Mouse (Mus musculus): ENCODE data around the gene 4930578G10Rik. TPM values are rescaled to one million over a fixed set of nuclear protein-coding genes. Genes with fewer than 3 reads are reported as not detected.

The 4930578G10Rik gene
- total and polyA plus RNA-seq, 2 experiments from 2014 or later: 0.36 TPM; not detected in 1

GRCm38 (mm10) chr4:42891176-42891575 lies 155.8 kb downstream of the 4930578G10Rik start:
- Histone ChIP-seq H3K9me3 (ENCODE audit: low read length) (no peaks in the 10 kb centered on the region), H3K4me3 (ENCODE audit: low read depth, low read length) (no peak overlapping the region), H3K27ac (ENCODE audit: low read depth, low read length) (no peak overlapping the region), H3K36me3 (ENCODE audit: insufficient read depth, low read length) (no peaks in the 10 kb centered on the region), H3K9ac (replicated peaks; ENCODE audit: low read length, poor library complexity, severe bottlenecking) (no peak overlapping the region), H3K4me2 (ENCODE audit: low read depth, low read length, poor library complexity, severe bottlenecking) (no peak overlapping the region), H3K4me1 (ENCODE audit: insufficient read depth, low read length) (no peaks in the 10 kb centered on the region), H3K27me3 (ENCODE audit: insufficient read depth, low read length) (no peaks in the 10 kb centered on the region)
- no peak for TF ChIP-seq CTCF (IDR thresholded peaks at IDR 0.05)
- DNase-seq (ENCODE audit: low spot score) (no peak), ATAC-seq (ENCODE audit: low FRiP score) (no peak)
- 62% methylated on average over 7 of the region's 7 CpGs for WGBS

GRCm38 (mm10) chr4:42895118-42895517 lies 159.8 kb downstream of the 4930578G10Rik start:
- no peak for TF ChIP-seq CTCF (IDR thresholded peaks at IDR 0.05)
- H3K27ac ChIP-seq (ENCODE audit: low read depth, low read length): no peak overlapping the region
- no peaks in the 10 kb centered on the region for H3K4me1 ChIP-seq (ENCODE audit: insufficient read depth, low read length)
- H3K4me3 ChIP-seq (ENCODE audit: low read depth, low read length): no peak overlapping the region
- no peak for DNase-seq (ENCODE audit: low spot score)
- H3K9me3 ChIP-seq (ENCODE audit: low read length): no peaks in the 10 kb centered on the region
- 66% methylated on average over 7 of the region's 7 CpGs for WGBS
- no peaks in the 10 kb centered on the region for H3K27me3 ChIP-seq (ENCODE audit: insufficient read depth, low read length)
- H3K4me2 ChIP-seq (ENCODE audit: low read depth, low read length, poor library complexity, severe bottlenecking): no peak overlapping the region
- H3K9ac ChIP-seq (replicated peaks; ENCODE audit: low read length, poor library complexity, severe bottlenecking): no peak overlapping the region
- H3K36me3 ChIP-seq (ENCODE audit: insufficient read depth, low read length): no peaks in the 10 kb centered on the region
- ATAC-seq (ENCODE audit: low FRiP score): no peak

Other genes with a start within 250 kb of the 4930578G10Rik start
- 0.11 and 0.85 TPM in 2 replicates for gene Fam205a2, start 207.4 kb upstream of the 4930578G10Rik start, total RNA-seq (2014; rRNA removed)
- gene Fam205a2, start 207.4 kb upstream of the 4930578G10Rik start, polyA plus RNA-seq (2015; fragmentation: Nextera tagmentation; extraction: Ambion mirVana): not detected in 2 replicates
- 1.3 TPM in 1 of 2 replicates, not detected in the other for gene Gm10591, start 123.3 kb upstream of the 4930578G10Rik start, total RNA-seq (2014; rRNA removed)
- gene Gm10591, start 123.3 kb upstream of the 4930578G10Rik start, polyA plus RNA-seq (2015; fragmentation: Nextera tagmentation; extraction: Ambion mirVana): not detected in 2 replicates
- gene Gm2564, start 105.8 kb upstream of the 4930578G10Rik start, total RNA-seq (2014; rRNA removed): not detected in 2 replicates
- 0.47 and 0.77 TPM in 2 replicates for gene Gm2564, start 105.8 kb upstream of the 4930578G10Rik start, polyA plus RNA-seq (2015; fragmentation: Nextera tagmentation; extraction: Ambion mirVana)
- gene Ccl27b, start 80.3 kb upstream of the 4930578G10Rik start, total RNA-seq (2014; rRNA removed): not detected in 2 replicates
- gene Ccl27b, start 80.3 kb upstream of the 4930578G10Rik start, polyA plus RNA-seq (2015; fragmentation: Nextera tagmentation; extraction: Ambion mirVana): 0.86 TPM in 1 of 2 replicates, not detected in the other
- 0.27 TPM in 1 of 2 replicates, not detected in the other for gene Il11ra2, start 73.7 kb upstream of the 4930578G10Rik start, total RNA-seq (2014; rRNA removed)
- gene Il11ra2, start 73.7 kb upstream of the 4930578G10Rik start, polyA plus RNA-seq (2015; fragmentation: Nextera tagmentation; extraction: Ambion mirVana): 0.16 TPM in 1 of 2 replicates, not detected in the other
- not detected in 2 replicates for gene Ccl19, start 21.0 kb downstream of the 4930578G10Rik start, total RNA-seq (2014; rRNA removed)
- 0.26 and 0.32 TPM in 2 replicates for gene Ccl19, start 21.0 kb downstream of the 4930578G10Rik start, polyA plus RNA-seq (2015; fragmentation: Nextera tagmentation; extraction: Ambion mirVana)
- not detected in 2 replicates for gene Ccl21a, start 38.4 kb downstream of the 4930578G10Rik start, total RNA-seq (2014; rRNA removed)
- gene Ccl21a, start 38.4 kb downstream of the 4930578G10Rik start, polyA plus RNA-seq (2015; fragmentation: Nextera tagmentation; extraction: Ambion mirVana): 0.33 and 0.44 TPM in 2 replicates
- gene Fam205a1, start 118.3 kb downstream of the 4930578G10Rik start, total RNA-seq (2014; rRNA removed): not detected in 2 replicates
- gene Fam205a1, start 118.3 kb downstream of the 4930578G10Rik start, polyA plus RNA-seq (2015; fragmentation: Nextera tagmentation; extraction: Ambion mirVana): not detected in 2 replicates
- gene Gm12394, start 121.2 kb downstream of the 4930578G10Rik start, total RNA-seq (2014; rRNA removed): 0.09 and 0.16 TPM in 2 replicates
- 0.21 and 0.71 TPM in 2 replicates for gene Gm12394, start 121.2 kb downstream of the 4930578G10Rik start, polyA plus RNA-seq (2015; fragmentation: Nextera tagmentation; extraction: Ambion mirVana)
- gene Fam205c, start 138.7 kb downstream of the 4930578G10Rik start, total RNA-seq (2014; rRNA removed): not detected in 2 replicates
- 2.1 and 4.4 TPM in 2 replicates for gene Fam205c, start 138.7 kb downstream of the 4930578G10Rik start, polyA plus RNA-seq (2015; fragmentation: Nextera tagmentation; extraction: Ambion mirVana)
- gene Phf24, start 181.1 kb downstream of the 4930578G10Rik start, total RNA-seq (2014; rRNA removed): 130 and 148 TPM in 2 replicates
- 44.4 and 45.0 TPM in 2 replicates for gene Phf24, start 181.1 kb downstream of the 4930578G10Rik start, polyA plus RNA-seq (2015; fragmentation: Nextera tagmentation; extraction: Ambion mirVana)
- 75.6 and 109 TPM in 2 replicates for gene Dnajb5, start 214.3 kb downstream of the 4930578G10Rik start, total RNA-seq (2014; rRNA removed)
- 37.9 and 41.4 TPM in 2 replicates for gene Dnajb5, start 214.3 kb downstream of the 4930578G10Rik start, polyA plus RNA-seq (2015; fragmentation: Nextera tagmentation; extraction: Ambion mirVana)
- gene 1700022I11Rik, start 234.1 kb downstream of the 4930578G10Rik start, total RNA-seq (2014; rRNA removed): not detected in 2 replicates
- gene 1700022I11Rik, start 234.1 kb downstream of the 4930578G10Rik start, polyA plus RNA-seq (2015; fragmentation: Nextera tagmentation; extraction: Ambion mirVana): 0.19 and 0.48 TPM in 2 replicates

All from midbrain, postnatal 0 days (tissue).